Mouse (Mus musculus) CD4-positive helper T cell, adult 2 months (primary cell): ENCODE data around the gene Vash2.
A peak's percentile ranks its signal among the peaks of the same experiment; 100 is the strongest.

Experiments used
- DNase-seq: peaks from one replicate; pipeline ENCODE4 v3.0.0-alpha.2; 2012; ENCODE audit warnings: low read depth, missing footprints, low spot score

Gene Vash2

DNA sequence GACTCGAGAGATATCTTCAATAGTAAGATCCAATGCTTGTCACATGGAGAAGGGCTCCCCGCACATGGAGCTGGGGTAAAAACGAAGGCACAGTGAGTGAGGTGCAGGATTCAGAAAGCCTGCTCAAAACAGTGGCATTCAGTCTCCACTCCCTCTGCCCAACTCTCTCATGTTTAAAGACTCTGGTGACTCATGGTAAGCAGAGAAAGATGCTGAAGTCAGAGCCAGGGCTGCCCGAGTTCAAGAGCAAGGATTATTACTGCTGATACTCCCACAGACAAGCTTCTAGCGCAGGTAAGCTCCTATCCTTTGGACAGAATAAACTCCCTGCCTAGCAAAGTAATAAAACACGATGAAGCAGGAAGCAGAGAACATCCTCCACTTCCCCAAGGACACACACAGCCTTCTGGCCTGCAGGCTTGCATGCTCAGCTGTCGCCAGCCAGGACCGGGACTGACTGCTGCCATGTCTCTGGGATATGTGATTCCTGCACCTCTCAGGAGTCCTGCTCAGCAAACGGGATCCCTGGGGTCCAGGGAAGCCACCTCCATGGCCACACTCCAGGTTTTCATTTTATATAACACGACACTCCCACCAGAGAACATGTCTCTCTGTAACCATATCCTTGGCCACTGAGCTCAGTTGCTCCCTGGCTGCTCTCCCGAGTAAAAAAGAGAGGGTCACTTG lies 2.1 kb downstream of the Vash2 start:
- no peak for DNase-seq

DNA sequence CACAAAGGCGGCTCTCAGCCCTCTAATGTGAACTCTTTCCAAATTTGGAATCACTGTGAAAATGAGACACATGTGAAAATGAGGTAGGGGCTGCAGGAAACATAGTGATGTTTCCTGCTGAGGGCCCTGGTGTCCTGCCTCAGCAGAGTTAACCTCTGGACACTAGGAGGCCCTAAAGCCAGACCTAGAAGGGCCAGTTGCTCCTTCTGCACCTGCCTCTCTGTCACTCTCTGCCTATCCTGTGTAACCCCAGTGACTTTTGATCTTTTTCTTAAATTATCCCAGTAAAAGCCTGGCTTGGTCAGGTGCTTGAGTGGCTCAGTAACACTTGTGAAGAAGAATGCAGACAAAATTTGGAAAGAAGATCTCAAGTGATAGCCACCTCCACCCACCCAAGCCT lies 4.3 kb downstream of the Vash2 start:
- DNase-seq: no peak

DNA sequence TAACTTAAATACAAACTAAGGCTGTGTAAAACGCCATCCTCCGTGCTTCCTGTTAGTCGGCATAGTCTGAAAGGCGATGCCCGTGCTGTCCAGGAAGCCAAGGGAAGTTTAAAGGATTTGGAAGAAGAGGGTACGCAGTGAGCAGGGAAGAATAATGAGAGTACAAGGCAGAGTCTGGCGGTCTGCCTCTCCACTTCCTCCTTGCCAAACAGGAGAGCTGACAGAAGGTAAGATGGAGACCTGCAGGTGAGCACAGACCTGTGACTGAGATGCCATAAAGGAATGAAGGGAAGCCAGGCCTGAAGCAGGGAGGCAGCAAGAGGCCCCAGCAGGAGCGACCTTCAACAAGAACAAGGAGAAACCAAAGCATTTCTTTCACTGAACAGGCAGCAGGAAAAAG lies 4.9 kb downstream of the Vash2 start:
- no peak for DNase-seq

DNA sequence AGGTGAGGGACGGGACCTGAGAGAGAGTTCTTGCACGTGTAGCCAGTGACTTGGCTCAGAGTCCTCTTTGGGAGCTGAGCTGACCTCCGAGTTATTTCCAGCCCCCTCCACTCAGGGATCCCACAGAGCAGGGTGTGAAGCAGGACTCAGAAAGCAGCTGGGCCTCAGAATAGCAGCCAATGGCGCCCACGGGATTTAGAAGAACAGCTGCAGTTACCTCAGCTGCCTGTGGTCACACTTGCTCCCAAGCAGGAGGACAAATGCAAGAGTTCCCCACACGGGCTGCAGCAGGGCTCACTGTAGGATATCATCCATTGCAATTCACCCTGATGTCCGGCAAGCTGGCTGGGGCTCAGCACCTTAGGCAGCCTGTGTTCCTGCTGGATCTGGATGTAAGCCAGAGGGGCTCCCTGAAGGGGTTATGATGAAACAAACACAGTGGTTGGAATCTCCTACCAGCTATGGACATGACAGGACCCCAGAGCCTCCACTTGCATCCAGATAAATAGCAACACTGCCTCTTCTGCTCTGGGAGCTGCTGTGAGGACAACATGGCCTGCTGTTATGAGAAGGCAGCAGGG lies 6.4 kb downstream of the Vash2 start:
- no peak for DNase-seq

DNA sequence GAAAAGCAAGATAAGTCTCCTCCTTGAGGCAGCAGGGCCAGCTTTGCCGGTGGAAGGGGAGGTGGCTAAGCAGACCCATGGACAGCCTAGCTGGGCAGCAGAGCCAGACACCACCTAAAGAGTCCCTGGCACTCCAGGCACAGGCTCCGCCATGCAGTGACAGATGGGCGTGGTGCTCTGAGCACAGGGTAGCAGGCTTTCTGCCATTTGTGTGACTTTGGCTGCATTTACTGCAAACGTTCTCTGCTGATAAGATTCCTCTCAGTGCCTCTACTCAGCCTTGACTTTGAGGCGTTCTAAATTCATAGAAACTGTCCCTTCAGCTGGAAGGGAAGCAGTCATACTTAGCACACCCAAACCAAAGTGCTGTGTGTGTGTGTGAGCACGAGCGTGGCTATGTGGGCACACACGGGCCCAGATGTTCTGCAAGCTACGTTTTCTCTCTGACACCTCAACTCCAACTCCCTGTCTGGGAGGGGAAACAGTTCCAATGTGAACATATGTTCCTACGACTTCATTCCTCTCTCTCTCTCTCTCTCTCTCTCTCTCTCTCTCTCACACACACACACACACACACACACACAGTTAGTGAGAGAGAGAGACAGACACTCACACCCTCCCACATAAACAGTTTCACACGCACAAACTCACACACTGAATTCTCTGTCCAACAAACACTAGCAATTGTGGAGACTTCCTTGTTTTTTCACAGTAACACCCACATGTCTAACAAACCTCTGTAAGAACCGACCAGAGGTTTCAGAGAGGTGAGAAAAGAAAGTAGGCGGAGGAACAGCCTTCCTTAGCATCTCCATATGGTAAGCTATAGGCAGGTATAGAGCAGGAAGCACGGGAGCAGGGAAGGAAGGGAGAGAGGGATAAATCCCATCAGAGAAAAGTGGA lies 7.1 kb downstream of the Vash2 start:
- no peak for DNase-seq

DNA sequence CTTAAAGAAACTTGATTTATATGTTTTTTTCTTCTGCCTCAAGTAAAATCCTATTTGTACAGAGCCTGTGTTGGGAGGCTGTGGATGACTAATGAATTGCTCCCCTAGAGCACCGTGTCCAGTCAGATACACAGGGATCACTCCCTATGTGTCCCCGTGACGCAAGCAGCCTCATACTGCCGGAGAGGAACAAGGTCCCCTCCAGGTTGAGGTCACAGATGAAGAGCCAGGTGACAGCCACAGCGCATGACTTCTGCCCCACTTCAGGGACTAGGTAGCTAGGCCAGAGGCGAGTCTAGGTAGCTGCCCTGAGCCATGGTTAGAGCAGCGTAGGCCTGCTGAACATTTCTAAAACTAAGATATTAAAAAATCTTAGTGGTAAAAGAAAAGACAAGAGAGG lies 11.1 kb downstream of the Vash2 start:
- DNase-seq: no peak

DNA sequence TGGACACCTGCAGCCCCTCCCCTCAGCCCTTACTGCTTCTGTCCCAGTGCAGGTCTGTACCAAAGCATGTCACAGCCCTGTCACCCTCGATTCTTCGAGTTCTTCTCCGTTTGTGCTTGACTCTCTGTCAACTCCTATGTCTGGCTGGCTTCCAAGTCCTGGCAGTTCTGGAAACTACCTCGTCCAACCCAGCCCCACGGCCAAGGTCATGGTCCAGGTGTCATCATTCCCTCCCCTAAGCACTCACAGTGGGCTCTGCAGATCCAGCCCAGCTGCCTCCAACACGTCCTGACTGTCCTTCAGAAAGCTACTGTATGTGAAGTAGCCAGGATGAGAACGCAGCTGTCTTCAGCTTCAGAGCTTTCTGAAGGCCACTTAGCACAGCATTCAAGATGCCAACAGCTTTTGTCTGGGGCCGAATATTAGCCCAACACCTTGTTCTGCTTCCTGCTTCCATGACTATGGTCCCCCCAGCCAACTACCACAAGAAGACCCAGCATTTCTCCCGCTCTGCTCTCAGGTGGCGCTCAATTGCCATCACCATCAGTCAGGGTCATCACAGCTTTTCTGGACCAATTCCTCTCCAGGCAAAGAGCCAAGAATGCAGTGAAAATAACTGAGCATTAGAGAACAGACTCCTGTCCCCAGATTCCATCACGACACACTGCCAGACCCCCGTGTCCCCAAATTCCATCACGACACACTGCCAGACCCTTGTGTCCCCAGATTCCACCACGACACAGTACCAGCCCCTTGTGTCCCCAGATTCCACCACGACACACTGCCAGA lies 13.9 kb downstream of the Vash2 start:
- no peak for DNase-seq

DNA sequence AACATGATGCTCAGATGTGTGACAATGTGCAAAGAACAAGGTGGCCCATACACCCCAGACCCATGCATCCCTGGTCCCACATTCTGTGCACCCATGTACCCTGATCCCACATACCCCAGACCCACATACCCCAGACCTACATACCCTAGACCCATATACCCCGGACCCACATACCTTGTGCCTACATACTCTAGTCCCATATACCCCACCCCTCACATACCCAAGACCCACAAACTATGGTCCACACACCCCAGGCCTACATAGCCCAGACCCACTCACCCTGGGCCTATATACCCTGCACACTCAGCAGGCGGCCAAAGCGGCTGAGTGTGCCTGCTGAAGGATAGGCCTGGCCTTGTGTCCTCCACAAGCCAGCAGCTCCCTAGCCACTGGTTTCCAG lies 16.3 kb downstream of the Vash2 start:
- DNase-seq: no peak

DNA sequence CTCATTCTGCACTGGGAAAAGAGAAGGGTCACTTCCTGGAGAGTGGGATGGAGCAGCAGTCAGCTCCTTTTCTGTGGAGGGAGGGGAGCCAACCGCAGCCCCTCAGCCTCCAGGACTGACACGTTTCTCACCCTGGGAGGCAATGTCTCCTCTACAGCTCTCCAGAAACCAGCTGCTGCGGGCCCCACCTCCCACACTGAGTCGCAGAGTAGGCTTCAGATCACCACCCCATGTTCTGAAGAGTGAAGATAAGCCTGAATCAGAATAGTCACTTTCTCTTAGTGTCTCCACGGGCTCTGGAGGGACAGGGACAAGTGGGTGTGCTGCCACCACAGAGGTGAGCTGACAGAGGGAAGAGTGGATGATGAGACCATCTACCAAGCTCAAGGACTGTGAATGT lies 20.3 kb downstream of the Vash2 start:
- no peak for DNase-seq

DNA sequence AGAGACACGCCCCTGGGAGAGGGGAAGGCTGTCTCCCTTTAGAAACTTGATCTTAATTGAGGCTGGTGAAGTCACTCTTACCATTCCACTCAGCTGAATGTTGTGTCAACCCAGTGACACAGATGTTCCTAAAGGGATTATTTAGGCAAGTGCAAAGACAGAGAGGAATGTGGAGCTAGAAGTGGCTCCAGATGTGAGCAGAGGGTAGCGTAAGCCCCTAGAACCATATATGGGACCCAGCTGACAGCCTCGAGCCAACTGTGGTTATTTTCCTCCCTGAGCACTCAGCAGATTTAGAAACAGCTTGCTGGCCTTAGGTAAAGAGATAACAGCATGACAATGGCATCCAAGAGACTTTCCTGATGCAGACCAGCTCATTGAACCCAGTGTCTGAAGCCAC lies 26.1 kb downstream of the Vash2 start:
- no peak for DNase-seq

DNA sequence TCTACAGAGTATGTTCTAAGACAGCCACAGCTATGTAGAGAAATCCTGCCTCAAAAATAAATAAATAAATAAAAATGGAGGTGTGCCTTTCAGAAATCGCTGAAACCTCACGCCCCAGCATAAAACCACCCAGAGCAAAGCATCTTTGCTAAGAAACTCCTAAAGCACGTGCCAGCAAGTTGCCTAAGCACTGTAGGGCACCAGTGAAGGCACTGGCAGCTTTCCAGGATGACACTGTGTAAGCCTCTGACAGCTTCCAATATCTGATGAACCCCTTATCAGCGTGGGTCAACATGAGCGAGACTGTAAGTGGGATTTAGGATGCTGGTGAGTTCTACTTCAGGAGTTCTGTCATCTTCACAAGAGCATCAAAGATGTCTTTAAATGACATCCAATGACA lies 28.1 kb downstream of the Vash2 start:
- no peak for DNase-seq

DNA sequence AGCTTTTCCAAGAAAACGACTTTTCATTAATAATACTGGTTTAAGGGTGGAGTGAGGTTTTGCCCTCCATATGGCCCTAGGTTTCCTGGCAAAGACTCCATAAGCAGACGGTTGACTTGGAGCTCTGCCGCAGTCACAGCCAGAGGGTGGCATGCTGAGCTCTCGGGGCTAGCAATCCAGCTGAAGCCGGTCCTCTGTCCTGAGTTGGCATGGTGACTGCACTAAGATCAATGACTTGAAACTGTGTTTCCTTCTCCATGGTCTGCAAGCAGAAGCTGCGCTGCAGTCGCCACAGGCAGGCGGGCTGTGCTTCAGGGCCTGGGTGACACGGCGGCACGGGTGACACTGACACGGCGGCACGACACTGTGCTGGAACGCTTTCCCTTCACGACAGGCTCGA lies 30.2 kb downstream of the Vash2 start:
- DNase-seq: no peak

DNA sequence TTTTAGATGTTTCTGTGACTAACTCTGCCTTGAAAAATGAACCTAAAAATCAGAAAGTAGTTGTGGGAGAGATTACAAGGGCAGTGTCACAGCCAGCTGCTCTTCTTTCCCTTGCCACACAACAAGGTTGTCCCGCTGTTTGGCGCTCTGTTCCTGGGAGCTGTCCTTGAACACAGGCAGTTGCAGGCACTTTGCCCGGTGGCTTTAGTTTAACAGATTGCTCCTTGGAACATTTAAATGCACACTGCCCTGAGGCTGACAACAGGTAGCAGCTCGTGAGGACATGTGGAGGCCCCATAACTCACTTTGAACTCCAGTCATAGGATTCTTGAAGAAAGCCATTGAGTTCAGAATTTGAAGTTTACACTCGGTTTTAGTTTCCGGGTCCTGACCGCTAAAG lies 30.7 kb downstream of the Vash2 start:
- no peak for DNase-seq

DNA sequence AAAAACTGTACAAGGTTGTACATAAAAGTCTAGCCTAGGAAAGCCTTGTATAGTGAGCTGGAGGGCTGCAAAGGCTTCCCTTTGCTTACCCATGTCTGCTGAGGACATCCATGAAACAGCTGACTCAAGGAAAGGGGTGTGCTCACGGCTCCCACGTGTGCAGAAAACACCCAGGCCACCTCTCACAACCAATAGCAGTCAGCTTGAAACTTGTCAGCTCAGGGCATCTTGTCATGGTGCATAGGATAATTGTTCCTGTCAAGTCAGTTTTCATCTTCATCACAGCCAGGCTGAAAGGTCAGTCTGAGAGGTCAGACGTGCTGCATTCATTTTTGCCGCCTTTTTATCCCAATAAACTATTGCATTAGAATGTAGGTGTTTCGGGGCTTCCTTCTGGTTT lies 31.1 kb downstream of the Vash2 start:
- DNase-seq: no peak

DNA sequence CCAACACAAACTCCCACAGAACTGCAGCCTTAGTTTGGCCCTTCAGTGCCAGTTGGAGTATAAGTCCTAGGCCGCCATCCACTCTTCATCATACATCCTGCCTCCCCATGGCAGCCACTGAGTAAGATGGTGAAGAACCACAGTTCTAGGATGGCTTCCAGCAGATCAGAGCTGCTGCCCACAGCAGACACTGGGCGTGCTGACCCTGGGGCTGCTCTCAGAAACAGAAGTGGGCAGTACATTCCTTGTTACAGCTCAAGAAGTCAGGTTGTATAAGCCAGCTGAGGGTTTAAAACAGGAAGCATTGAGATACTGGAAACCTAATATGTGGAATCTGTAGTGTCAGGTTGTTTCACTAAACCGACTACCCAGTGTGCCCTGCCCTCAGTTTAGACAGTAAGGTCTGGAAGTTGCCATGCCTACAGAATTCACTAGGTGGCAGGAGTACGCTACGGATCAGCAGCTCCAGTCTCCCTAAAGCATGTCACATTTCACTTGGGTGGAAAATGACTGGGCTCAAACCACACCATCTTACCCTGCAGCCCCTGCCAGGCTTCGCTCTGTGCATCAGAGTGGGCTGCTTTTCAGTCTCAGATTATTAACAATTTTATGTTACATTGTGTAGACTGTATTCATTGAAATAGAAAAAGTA lies 34.9 kb downstream of the Vash2 start:
- DNase-seq: peak; percentile 60

DNA sequence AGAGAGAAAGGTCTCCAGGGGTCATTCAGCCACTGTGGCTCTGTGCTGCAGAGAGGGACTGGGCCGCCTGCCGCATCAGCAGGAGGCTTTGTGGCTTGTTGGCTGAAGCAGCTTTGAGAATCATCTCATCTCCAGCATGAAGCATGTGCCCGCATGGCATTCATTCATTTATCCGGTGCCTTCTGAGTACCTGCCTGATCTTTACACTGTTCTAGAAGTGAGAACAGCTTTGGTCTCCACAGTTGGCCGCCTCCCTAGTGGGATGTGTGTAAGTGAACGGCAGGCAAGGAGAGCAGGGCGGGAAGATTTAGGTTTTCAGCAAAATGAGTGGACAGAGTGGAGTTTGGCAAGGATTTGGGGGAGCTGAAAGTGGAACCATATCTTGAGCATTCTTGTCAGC lies 39.3 kb downstream of the Vash2 start:
- DNase-seq: no peak

DNA sequence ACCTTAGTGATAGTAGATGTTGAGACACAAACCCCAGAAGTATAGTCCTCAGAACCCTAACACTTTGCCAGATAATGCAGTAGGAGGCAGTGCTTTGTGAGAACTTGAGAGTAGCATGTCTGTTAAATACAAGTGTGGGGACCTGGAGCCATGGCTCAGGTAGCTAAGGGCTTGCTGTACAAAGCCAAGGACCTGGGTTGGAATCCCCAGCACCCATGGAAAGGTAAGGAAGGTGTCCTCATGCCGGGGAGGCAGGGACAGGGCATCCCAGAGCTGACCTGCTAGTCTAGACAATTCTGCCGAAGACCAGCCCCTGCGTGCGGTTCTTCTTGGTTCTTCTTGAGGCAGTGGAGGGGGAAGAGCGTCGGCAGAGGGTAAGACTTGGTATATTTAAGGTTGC lies 48.9 kb downstream of the Vash2 start:
- DNase-seq: no peak

DNA sequence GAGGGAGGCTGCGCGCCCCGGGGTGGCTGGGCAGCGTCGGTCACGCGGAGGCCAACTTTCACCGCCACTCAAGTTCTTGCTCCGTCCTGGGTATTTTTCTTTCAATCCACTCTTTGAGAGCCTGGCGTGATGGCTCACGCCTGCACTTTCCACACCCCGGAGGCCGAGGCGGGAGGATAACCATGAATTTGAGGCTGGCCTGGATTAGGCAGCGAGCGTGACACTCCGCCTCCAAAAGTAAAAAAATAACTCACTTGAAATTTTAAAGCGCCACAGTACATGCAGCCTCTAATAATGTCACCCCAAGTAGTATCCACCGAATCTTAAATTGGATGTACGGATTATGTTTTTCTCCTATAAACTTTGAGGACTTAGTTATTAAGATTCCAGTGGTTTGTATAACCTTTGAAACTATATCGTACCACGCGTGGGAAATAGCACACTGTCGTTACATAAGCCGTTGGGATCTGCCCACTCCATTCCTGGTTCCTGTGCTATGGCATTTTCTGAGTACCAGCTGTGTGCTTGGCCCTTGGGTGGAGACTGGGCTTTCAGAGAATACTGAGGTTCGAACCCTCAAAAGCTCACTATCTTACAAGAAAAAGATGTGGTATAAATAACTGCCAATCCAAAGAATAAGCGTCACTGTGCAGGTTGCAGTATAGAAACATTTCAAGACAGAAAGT lies 49.9 kb downstream of the Vash2 start:
- no peak for DNase-seq

DNA sequence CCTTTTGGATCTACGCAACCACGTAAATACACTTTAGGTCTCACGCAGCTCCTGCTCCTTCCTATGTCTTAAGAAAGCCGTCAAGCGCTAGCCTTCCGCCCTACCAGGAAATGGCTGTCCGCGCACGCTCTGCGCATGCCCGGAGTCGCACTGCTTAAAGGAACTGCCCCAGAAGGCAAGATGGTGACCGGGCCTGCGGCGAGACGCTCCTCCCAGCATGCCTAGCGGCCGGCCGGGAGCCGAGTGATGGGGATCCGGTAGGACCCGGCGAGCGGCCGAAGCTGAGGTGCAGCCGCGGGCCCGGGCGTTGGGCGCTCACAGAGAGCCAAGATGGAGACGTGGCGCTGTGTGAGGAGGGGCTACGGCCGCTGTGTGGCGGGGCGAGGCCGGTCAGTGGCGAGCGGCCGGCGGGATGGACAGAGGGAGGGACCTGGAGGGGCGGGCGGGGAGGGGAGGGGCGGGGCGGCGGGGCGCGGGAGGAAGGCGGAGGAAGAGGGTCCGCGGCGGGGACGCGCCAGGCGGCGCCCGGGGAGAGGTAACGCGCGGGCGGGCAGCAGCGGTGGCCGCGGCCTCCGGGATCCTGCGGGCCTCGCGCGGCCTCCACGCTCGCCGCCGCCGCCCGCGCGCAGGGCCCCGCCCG lies 50.6 kb downstream of the Vash2 start:
- DNase-seq: peak; percentile 99

DNA sequence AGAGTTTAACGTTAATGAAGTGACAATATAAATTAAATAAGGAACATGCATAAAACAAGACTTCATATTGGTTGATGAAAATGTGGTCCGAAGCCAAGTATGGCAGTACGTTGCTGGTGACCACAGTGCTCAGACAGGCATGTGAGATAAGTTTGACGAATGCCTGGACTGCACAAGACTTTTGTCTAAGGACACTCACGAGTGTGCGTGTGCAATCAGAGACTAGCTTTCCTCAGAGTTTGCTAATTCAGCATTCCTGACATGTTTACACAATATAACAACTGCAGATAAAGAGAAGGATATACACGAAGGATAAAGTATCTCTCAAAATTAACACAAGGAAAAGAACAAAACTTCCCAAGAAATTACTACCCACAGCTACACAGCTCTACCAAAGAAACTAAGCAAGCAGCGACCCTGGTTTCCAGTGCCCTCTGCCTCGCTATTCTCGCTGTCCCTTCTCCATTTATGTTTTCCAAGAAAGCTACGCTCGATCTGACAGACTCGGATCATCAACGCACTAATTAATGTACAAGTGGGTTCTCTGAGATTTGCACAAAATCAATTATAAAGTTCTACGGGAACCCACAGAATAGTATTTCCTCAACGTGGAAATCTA lies 51.2 kb downstream of the Vash2 start:
- no peak for DNase-seq
